Mouse (Mus musculus) olfactory bulb, adult 2 months (tissue): ENCODE data around the gene Slc6a5.

Source experiments
- CTCF ChIP-seq: fragments of 200-500 bp; IDR thresholded peaks from 2 replicates; pipeline ENCODE4 v1.5.1; 2012; ENCODE audit warnings: low read depth, mild to moderate bottlenecking, low read length, moderate library complexity; ENCODE audit not compliant: insufficient read depth
- POLR2A ChIP-seq: fragments of 200-500 bp; IDR thresholded peaks from 2 replicates; pipeline ENCODE4 v1.6.1; 2012; ENCODE audit warnings: mild to moderate bottlenecking, low read depth, low read length, moderate library complexity; ENCODE audit not compliant: insufficient read depth

- TF ChIP-seq CTCF (no peak), POLR2A (no peak)
These were observed 1.4 kb downstream of the Slc6a5 start for GRCm38 (mm10) chr7:49911147-49911946.
